Mouse (Mus musculus) embryonic facial prominence, embryonic 12.5 days (tissue): Measurements from ENCODE around the gene Trpm4. TPM values are rescaled to one million over a fixed set of nuclear protein-coding genes. Genes with fewer than 3 reads are reported as not detected.

Source experiments
- ATAC-seq: fragments of 200-750 bp; cut with Nextera tagmentation; 2 replicates; pipeline ENCODE4 v1.8.0; 2017; ENCODE audit not compliant: insufficient number of reproducible peaks, insufficient read depth, low FRiP score, low TSS enrichment
- H3K27ac ChIP-seq: fragments of 300-500 bp; sonication (generic); 2 replicates; pipeline ENCODE4 v1.5.1; 2016; ENCODE audit warnings: mild to moderate bottlenecking
- H3K27me3 ChIP-seq: fragments of 300-500 bp; sonication (generic); 2 replicates; pipeline ENCODE4 v1.6.1; 2016; ENCODE audit warnings: mild to moderate bottlenecking, moderate library complexity
- H3K36me3 ChIP-seq: fragments of 300-500 bp; sonication (generic); 2 replicates; pipeline ENCODE4 v1.6.1; 2016; ENCODE audit warnings: mild to moderate bottlenecking
- H3K4me1 ChIP-seq: fragments of 300-500 bp; sonication (generic); 2 replicates; pipeline ENCODE4 v1.6.1; 2016
- H3K4me2 ChIP-seq: fragments of 300-500 bp; sonication (generic); replicated peaks from 2 replicates; pipeline ENCODE4 v1.6.1; 2016; ENCODE audit warnings: mild to moderate bottlenecking, moderate library complexity
- H3K4me3 ChIP-seq: fragments of 300-500 bp; sonication (generic); 2 replicates; pipeline ENCODE4 v1.5.1; 2016; ENCODE audit warnings: mild to moderate bottlenecking
- H3K9ac ChIP-seq: fragments of 300-500 bp; sonication (generic); 2 replicates; pipeline ENCODE4 v1.6.1; 2016; ENCODE audit warnings: mild to moderate bottlenecking, moderate library complexity
- H3K9me3 ChIP-seq: fragments of 300-500 bp; sonication (generic); 2 replicates; pipeline ENCODE4 v1.6.1; 2016; ENCODE audit warnings: mild to moderate bottlenecking, moderate library complexity
- WGBS: fragments of 180-500 bp; shearing (Covaris S2); methylation state at CpG from one replicate; pipeline ENCODE4 v1.1.7; 2016; 5-methylcytosine and 5-hydroxymethylcytosine counted together
- polyA plus RNA-seq: library from polyadenylated mRNA; unstranded; fragments of >200 nt; fragmentation: Nextera tagmentation; extraction: Ambion mirVana; gene quantifications from 2 replicates; pipeline ENCODE4 v1.2.1, GENCODE M21; 2016

Trpm4 gene
- polyA plus RNA-seq, 1 experiment from 2014 or later = 16.1 TPM

- Histone ChIP-seq H3K9me3 (no peaks in the 10 kb centered on the region), H3K27me3 (no peaks in the 10 kb centered on the region), H3K4me2 (no peak overlapping the region), H3K36me3 (peaks cover 1% of the 10 kb centered on the region; the same call in 1 of the 2 replicates), H3K4me3 (no peak overlapping the region), H3K4me1 (peaks cover 21% of the 10 kb centered on the region), H3K9ac (no peak overlapping the region), H3K27ac (no peak overlapping the region)
- no peak for ATAC-seq
- WGBS = 78% methylated on average over 6 of the region's 6 CpGs
Measured at GRCm38 (mm10) chr7:45331502-45331901, 2.1 kb downstream of the Trpm4 start.

GRCm38 (mm10) chr7:45328841-45329475, 4.6 kb downstream of the Trpm4 start:
- no peaks in the 10 kb centered on the region for H3K9me3 ChIP-seq
- H3K27me3 ChIP-seq = no peaks in the 10 kb centered on the region
- peaks cover 16% of the 10 kb centered on the region for H3K36me3 ChIP-seq
- H3K4me3 ChIP-seq = no peak overlapping the region
- H3K4me2 ChIP-seq = no peak overlapping the region
- 83% methylated on average over 13 of the region's 13 CpGs for WGBS
- H3K4me1 ChIP-seq = peaks cover 7% of the 10 kb centered on the region
- no peak overlapping the region for H3K9ac ChIP-seq
- no peak overlapping the region for H3K27ac ChIP-seq
- no peak for ATAC-seq

- Histone ChIP-seq H3K9ac (no peak overlapping the region), H3K9me3 (no peaks in the 10 kb centered on the region), H3K4me1 (no peaks in the 10 kb centered on the region), H3K36me3 (peaks cover 24% of the 10 kb centered on the region), H3K27ac (no peak overlapping the region), H3K4me2 (no peak overlapping the region), H3K27me3 (no peaks in the 10 kb centered on the region), H3K4me3 (no peak overlapping the region)
- ATAC-seq = no peak
Measured at GRCm38 (mm10) chr7:45325800-45326199, 7.8 kb downstream of the Trpm4 start.

GRCm38 (mm10) chr7:45323069-45323468, 10.5 kb downstream of the Trpm4 start:
- ATAC-seq = no peak
- H3K27me3 ChIP-seq = no peaks in the 10 kb centered on the region
- WGBS = 95% methylated on average over 5 of the region's 5 CpGs
- H3K9me3 ChIP-seq = no peaks in the 10 kb centered on the region
- H3K27ac ChIP-seq = no peak overlapping the region
- no peak overlapping the region for H3K9ac ChIP-seq
- H3K4me1 ChIP-seq = no peaks in the 10 kb centered on the region
- no peak overlapping the region for H3K4me2 ChIP-seq
- no peak overlapping the region for H3K4me3 ChIP-seq
- peaks cover 28% of the 10 kb centered on the region for H3K36me3 ChIP-seq

- Histone ChIP-seq H3K27me3 (no peaks in the 10 kb centered on the region), H3K36me3 (peaks cover 28% of the 10 kb centered on the region), H3K27ac (no peak overlapping the region), H3K4me2 (no peak overlapping the region), H3K9ac (no peak overlapping the region), H3K4me1 (no peaks in the 10 kb centered on the region), H3K4me3 (no peak overlapping the region), H3K9me3 (no peaks in the 10 kb centered on the region)
- ATAC-seq = no peak
- WGBS = 82% methylated on average over 4 of the region's 4 CpGs
Measured at GRCm38 (mm10) chr7:45322245-45322644, 11.3 kb downstream of the Trpm4 start.

- H3K4me1 ChIP-seq = peaks cover 16% of the 10 kb centered on the region
- H3K27ac ChIP-seq = no peak overlapping the region
- H3K9me3 ChIP-seq = no peaks in the 10 kb centered on the region
- H3K9ac ChIP-seq = no peak overlapping the region
- no peak overlapping the region for H3K4me2 ChIP-seq
- H3K4me3 ChIP-seq = no peak overlapping the region
- peaks cover 16% of the 10 kb centered on the region for H3K36me3 ChIP-seq
- no peaks in the 10 kb centered on the region for H3K27me3 ChIP-seq
- WGBS = 89% methylated on average over 14 of the region's 14 CpGs
- ATAC-seq = no peak
Measured at GRCm38 (mm10) chr7:45316536-45316935, 17.0 kb downstream of the Trpm4 start.

- no peak overlapping the region for H3K27ac ChIP-seq
- H3K36me3 ChIP-seq = peaks cover 18% of the 10 kb centered on the region
- no peak for ATAC-seq
- H3K4me1 ChIP-seq = peaks cover 16% of the 10 kb centered on the region
- H3K4me3 ChIP-seq = no peak overlapping the region
- 0 out of 2 replicates have a peak, but pooled peaks cover 3% of the 10 kb centered on the region for H3K27me3 ChIP-seq
- H3K9me3 ChIP-seq = no peaks in the 10 kb centered on the region
- 88% methylated on average over 10 of the region's 10 CpGs for WGBS
- H3K4me2 ChIP-seq = no peak overlapping the region
- H3K9ac ChIP-seq = no peak overlapping the region
Measured at GRCm38 (mm10) chr7:45315182-45315701, 18.3 kb downstream of the Trpm4 start.

- H3K27me3 ChIP-seq = 0 out of 2 replicates have a peak, but pooled peaks cover 5% of the 10 kb centered on the region
- no peak for ATAC-seq
- H3K27ac ChIP-seq = no peak overlapping the region
- no peaks in the 10 kb centered on the region for H3K9me3 ChIP-seq
- 33% methylated on average over 9 of the region's 9 CpGs for WGBS
- peaks cover 17% of the 10 kb centered on the region for H3K36me3 ChIP-seq
- no peak overlapping the region for H3K9ac ChIP-seq
- peaks cover 16% of the 10 kb centered on the region for H3K4me1 ChIP-seq
- H3K4me2 ChIP-seq = no peak overlapping the region
- no peak overlapping the region for H3K4me3 ChIP-seq
Measured at GRCm38 (mm10) chr7:45313495-45313894, 20.1 kb downstream of the Trpm4 start.

GRCm38 (mm10) chr7:45312686-45313453, 20.7 kb downstream of the Trpm4 start:
- 15% methylated on average over 10 of the region's 10 CpGs for WGBS
- H3K4me2 ChIP-seq = peak overlapping the region; percentile 20; the same call in 1 of the 2 replicates
- H3K9me3 ChIP-seq = no peaks in the 10 kb centered on the region
- 0 out of 2 replicates have a peak, but pooled peaks cover 5% of the 10 kb centered on the region for H3K27me3 ChIP-seq
- H3K4me1 ChIP-seq = peaks cover 16% of the 10 kb centered on the region
- H3K9ac ChIP-seq = no peak overlapping the region
- ATAC-seq = no peak
- no peak overlapping the region for H3K4me3 ChIP-seq
- peaks cover 17% of the 10 kb centered on the region for H3K36me3 ChIP-seq
- no peak overlapping the region for H3K27ac ChIP-seq

GRCm38 (mm10) chr7:45312023-45312422, 21.6 kb downstream of the Trpm4 start:
- H3K4me1 ChIP-seq = peaks cover 16% of the 10 kb centered on the region
- WGBS = 62% methylated on average over 8 of the region's 8 CpGs
- H3K9me3 ChIP-seq = no peaks in the 10 kb centered on the region
- no peak overlapping the region for H3K27ac ChIP-seq
- no peak overlapping the region for H3K9ac ChIP-seq
- H3K36me3 ChIP-seq = peaks cover 16% of the 10 kb centered on the region
- no peak overlapping the region for H3K4me3 ChIP-seq
- ATAC-seq = no peak
- no peak overlapping the region for H3K4me2 ChIP-seq
- H3K27me3 ChIP-seq = 0 out of 2 replicates have a peak, but pooled peaks cover 5% of the 10 kb centered on the region

GRCm38 (mm10) chr7:45309455-45309854, 24.1 kb downstream of the Trpm4 start:
- Histone ChIP-seq H3K9ac (no peak overlapping the region), H3K36me3 (peaks cover 12% of the 10 kb centered on the region; the same call in 1 of the 2 replicates), H3K27me3 (0 out of 2 replicates have a peak, but pooled peaks cover 9% of the 10 kb centered on the region), H3K27ac (no peak overlapping the region), H3K4me1 (peaks cover 16% of the 10 kb centered on the region), H3K9me3 (no peaks in the 10 kb centered on the region), H3K4me3 (no peak overlapping the region), H3K4me2 (no peak overlapping the region)
- ATAC-seq = no peak
- 14% methylated on average over 9 of the region's 9 CpGs for WGBS
